Mouse (Mus musculus): ENCODE data around the gene Ttc7b.

Ttc7b gene

DNA sequence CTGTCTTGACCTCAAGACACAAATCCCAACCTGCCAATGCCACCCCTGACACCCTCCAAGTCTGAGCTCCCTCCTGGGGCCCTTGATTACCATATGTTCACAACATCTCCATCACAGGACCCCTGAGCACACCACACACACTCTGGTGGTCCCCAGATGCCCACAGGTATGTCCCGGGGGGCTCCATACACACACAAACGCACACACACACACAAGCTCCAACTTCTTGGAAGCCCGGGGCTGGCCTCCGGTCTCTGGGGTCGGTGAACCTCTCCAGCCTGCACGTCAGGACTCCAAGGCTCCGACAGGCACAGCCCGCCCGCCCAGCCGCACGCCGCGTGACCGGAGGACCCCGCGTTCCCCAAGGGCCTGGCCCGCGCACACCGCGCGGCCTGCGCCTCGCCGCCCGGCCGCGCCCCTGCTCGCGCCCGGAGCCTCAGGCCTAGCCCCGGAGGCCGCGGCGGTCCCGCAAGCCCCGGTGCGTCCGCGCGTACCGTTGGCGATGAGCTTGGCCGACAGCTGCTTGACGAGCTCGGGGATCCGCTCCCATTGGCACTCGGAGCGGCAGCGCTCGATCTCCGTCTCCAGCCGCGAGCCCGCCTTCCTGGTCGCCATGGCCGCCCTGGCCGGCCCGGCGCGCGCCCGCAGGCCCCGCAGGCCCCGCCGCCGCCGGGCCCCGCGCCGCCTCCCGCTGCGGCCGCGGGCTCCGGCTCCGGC lies 391 bp downstream of the Ttc7b start:
- peak; percentile 65 to 75 for DNase-seq

GRCm38 (mm10) chr12:100519684-100520076 lies 946 bp downstream of the Ttc7b start:
- peak; percentile 35 to 39 for DNase-seq

GRCm38 (mm10) chr12:100517371-100517770 lies 3.3 kb downstream of the Ttc7b start:
- no peak for DNase-seq

DNA sequence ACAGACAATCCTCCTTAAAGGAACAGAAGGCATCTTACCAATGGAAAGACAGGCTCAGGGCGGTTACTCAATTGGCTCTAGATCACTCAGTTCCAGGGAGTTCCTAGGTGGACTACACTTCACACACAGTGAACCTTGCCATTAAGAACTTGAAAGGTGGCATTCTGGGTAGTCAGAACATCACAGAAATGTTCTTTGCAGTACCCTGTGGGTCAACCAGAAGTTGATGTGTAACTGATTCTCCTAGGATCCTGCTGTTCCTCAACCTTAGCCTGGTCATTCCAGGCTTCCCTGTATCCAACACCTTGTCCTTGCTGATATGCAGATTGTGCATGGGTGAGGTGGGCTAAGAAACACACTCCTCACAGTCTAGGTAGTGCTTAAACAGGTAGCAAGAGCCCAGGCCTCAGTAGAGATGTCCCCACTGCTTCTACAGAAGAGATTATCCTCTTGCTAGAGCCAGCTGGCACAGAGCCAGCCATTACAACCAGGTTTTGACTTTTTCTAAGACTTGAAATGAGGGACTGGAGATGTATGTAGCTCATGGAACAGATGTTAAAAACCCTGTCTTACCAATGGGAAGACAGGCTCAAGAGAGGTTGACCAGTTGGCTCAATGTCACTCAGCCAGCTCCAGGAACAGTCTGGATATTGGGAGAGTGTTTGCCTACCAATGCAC lies 4.3 kb downstream of the Ttc7b start:
- DNase-seq: no peak

DNA sequence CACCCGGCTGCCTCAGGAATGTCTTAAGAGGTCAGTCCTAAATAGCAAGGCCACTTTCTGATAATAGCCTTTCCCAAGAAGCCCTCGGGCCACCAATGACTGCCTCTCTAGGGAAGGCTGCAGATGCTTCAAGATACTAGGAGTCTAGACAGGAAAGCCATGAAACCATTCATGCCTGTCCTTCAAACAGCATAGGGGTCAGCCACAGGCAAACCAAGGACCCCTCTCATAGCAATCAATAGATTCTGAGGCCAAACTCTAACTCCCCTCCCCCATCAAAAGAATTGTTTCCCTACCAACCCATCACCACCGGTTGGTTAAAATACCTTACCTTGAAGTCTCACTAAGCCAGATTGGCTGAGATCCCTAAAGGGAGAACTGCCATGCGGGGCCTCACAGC lies 5.1 kb downstream of the Ttc7b start:
- no peak for DNase-seq

GRCm38 (mm10) chr12:100514611-100515010 lies 6.0 kb downstream of the Ttc7b start:
- DNase-seq: no peak

GRCm38 (mm10) chr12:100513131-100513530 lies 7.5 kb downstream of the Ttc7b start:
- DNase-seq: no peak

DNA sequence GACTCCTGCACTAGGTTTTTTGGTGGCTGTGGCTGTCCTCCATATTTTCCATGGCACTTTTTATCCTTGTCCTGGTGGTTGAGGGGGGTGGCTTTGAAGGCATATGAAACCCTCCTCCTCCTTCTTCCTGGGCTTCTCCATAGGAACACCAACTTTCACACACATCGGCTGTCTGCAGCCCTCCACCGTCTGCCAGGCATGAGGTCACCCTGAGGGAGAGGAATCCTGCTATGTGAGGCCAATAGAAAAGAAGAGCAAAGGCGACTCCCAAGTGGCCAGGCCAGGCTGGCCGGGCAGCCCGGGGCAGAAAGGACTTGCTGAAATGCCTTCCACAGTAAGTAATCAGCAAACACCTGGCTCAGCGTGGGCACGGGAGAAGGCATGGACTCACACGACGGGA lies 8.0 kb downstream of the Ttc7b start:
- peak in 1 of 2 experiments; percentile 48 for DNase-seq

DNA sequence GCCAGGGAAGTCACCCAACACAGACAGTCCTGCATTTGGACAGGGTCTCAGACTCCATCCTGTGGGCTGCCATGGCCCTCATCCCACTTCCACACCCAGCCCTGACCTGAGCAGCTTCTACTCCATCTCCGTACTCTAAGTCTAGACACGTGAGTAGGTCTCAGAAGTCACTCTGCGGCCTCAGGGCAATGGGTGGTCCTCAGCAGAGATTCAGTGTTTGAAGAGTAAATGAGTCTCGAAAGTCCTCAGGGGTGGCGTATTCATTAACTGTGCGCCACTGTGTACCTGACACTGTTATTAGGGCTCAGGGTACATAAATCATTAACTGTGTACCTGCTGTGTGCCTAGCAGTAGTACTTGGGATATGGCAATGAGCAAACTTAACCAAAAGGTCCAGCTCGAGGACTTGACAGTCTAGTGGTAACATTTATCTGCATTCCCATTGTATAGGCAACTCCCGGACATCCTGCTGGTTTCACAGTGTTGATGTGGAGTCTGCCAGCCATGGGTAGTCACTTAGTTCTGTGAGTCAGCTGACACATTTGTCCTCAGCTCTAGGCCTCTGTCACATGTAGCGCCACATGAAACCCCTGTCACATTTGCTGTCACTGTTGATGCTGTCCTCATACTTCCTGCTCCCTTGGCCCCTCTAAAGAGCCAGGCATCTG lies 10.9 kb downstream of the Ttc7b start:
- DNase-seq: no peak

DNA sequence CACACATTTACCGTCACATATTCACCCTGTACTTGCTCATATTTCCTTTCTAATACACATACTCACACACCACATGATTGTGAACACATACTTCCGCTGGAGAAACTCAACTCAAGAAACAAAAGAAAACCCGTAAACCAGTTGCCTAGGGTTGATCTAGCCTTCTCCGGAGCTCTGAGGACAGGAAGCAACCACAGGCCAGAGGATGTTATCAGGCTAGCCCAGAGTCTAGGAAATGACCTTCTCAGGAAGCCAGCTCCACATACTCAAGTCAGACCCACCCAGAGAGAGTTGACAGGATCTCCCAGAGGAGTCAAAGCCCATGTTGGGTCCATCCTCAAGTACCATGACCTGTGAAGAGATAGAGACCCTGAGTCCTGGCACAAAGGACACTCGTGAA lies 12.0 kb downstream of the Ttc7b start:
- DNase-seq: no peak

GRCm38 (mm10) chr12:100505484-100505883 lies 15.1 kb downstream of the Ttc7b start:
- DNase-seq: no peak

DNA sequence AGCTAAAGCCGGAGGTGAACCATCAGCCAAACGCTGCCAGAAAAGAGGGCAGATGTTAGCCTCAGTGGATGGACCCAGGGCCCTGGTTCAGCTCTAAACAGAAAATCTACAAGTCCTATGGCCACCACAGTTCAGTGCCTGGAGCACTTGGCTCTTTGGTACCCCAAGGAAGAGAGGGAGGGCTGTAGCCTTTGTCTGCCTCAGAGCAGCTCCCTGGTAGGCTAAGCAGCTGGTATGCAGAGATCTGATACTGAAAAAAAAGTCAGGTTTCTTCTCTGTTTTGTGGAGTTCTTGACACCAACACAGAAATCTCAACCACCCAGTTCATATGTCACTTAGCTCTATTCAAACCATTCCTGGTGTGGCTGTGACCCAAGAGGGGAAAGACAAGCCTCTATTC lies 16.0 kb downstream of the Ttc7b start:
- DNase-seq: no peak

DNA sequence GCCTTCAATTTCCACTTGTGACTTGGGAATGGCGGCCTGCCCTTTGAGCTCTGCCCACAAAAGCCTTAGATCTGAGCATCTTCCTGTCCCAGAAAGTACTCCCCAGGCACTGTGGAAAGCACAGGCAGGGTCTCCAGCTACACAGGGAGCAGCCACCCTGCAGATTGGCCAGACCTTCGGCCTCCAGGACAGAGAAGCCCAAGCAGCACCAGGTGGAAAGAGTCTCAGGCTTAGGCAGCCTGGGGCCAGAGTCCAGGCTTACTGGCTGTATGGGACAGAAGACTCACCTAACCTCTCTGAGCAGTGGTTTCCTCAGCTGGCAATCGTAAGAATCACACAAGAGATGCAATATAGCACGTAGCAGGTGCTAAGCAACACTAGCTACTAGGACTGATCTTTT lies 17.0 kb downstream of the Ttc7b start:
- peak in 1 of 2 experiments; percentile 15 for DNase-seq

GRCm38 (mm10) chr12:100502544-100502943 lies 18.1 kb downstream of the Ttc7b start:
- DNase-seq: no peak

DNA sequence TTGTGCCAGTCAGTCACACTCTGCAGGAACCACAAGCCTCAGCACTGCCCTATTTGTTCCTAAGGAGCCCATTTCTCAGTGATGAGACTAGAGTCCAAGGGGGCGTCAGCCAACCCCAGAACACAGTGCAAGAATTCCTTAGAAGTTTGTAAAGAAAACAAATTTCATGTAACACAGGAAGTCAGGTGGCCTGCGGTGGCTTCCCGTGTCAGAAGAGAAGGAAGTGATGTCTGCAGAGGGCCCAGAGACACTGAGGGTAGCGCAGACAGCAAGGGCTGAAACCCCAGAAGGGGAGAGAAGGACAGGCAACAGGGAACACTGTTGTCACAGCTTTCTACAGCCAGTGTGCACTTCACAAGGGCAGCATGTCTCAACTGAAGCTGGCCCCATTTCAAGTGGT lies 19.4 kb downstream of the Ttc7b start:
- DNase-seq: peak; percentile 25 to 28

GRCm38 (mm10) chr12:100499469-100499868 lies 21.2 kb downstream of the Ttc7b start:
- DNase-seq: no peak

DNA sequence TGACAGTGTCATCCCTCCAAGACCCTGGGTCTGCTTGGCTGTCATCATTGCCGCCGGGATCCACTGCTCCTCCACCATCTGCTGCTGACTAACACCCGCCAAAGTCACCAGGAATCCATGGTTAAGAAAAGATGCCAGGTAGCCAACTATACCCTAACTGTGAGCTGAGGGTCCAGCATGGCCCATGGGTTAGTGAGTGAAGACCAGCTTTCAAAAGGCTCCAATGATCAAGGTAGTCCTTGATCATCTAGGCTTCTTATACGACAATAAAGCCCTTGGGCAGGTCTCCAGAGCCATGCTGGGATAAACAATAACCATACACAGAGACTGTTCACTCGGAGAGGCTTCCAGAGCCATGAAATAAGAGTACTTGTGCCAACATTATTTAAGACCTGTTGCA lies 22.6 kb downstream of the Ttc7b start:
- no peak for DNase-seq

DNA sequence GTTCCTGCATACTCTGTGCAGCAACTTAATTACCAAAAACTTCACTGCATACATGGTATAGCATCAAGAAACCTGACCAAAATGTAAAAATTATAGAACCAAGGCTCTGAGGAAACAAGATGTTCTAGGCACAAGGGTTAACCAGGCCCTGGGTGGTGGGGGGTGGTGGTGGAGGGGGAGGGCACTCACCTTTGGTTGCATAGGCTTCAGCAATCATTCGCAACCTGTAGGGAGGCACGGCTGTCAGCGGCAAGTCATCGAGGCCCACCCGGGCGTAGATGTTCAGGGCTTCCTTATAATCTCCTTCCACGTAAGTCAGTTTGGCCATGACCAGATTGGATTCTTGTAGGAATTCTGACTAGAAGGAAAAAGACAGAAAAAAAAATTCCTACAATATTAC lies 25.5 kb downstream of the Ttc7b start:
- DNase-seq: no peak

GRCm38 (mm10) chr12:100493211-100493610 lies 27.4 kb downstream of the Ttc7b start:
- no peak for DNase-seq

GRCm38 (mm10) chr12:100492676-100493075 lies 27.9 kb downstream of the Ttc7b start:
- no peak for DNase-seq

GRCm38 (mm10) chr12:100491967-100492611 lies 28.5 kb downstream of the Ttc7b start:
- no peak for DNase-seq

DNA sequence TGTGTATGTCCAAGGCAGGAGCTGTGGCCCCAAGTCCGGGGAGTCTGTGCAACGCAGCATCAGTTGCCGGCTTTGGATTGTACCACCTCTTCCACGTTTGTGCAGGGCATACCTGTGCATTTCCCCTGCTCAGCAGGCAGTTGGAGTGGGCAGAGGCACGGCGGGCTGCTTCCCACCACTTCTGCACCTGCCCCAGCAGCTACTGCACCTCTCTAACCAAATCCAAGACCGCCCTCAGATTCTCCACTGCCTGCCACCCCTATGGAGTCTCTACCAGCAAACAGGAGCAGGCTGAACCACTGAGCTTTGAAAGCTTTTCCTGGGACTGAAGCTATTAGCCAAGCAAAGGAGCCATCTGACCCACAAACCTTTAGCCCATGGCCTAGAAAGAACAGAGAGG lies 30.8 kb downstream of the Ttc7b start:
- DNase-seq: no peak

- DNase-seq: no peak
These were observed 32.3 kb downstream of the Ttc7b start for GRCm38 (mm10) chr12:100488368-100488767.

DNA sequence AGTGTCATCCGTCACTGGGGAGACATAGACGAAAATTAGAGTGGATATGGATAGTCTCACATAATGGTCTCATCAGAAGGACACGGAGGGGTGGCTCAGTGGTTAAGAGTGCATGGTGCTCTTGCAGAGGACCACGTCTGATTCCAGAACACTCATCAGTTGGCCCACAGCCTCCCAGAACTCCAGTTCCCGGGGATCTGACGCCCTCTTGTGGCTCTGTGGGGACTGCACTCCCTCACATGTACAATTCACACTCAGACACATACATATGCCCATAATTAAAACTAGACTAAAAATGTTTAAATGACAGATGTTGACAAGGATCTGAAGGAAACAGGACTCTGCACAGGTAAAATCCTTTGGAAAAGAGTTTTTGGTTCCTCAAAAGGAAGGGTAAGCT lies 34.4 kb downstream of the Ttc7b start:
- DNase-seq: no peak

Measured in lung, postnatal 4 days (tissue).